Mouse (Mus musculus) urinary bladder, adult 2 months (tissue): ENCODE measurements around the gene Llph. TPM values are rescaled to one million over a fixed set of nuclear protein-coding genes. Genes with fewer than 3 reads are reported as not detected.
A peak's percentile ranks its signal among the peaks of the same experiment; 100 is the strongest.

Source experiments
- DNase-seq: peaks from one replicate; pipeline ENCODE4 v3.0.0; 2022; ENCODE audit warnings: low spot score
- polyA plus RNA-seq: library from polyadenylated mRNA; depleted of rRNA; stranded (reverse); fragments of >200 nt; gene quantifications from 2 replicates; pipeline ENCODE4 v1.2.3, GENCODE M21; 2012

Llph gene
- polyA plus RNA-seq, 1 experiment, result 59.8 TPM

DNA sequence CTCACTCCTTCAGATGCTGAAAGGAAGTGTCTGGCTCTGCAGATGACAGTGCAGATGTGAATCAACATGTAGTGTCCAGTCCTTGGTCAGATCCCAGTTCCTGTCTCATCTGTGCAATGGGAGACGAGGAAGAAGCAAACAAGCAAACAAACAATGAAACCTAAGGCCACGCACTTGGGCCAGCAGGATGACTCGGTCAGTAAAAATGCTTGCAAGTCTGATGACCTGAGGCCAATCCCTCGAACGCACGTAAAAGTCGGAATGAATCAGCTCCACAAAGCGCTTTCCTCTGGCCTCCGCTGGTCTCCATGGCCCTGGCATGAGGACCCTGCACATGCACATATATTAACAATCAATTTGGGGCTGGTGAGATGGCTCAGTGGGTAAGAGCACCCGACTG is 7.9 kb upstream of the Llph start:
- DNase-seq, result no peak

DNA sequence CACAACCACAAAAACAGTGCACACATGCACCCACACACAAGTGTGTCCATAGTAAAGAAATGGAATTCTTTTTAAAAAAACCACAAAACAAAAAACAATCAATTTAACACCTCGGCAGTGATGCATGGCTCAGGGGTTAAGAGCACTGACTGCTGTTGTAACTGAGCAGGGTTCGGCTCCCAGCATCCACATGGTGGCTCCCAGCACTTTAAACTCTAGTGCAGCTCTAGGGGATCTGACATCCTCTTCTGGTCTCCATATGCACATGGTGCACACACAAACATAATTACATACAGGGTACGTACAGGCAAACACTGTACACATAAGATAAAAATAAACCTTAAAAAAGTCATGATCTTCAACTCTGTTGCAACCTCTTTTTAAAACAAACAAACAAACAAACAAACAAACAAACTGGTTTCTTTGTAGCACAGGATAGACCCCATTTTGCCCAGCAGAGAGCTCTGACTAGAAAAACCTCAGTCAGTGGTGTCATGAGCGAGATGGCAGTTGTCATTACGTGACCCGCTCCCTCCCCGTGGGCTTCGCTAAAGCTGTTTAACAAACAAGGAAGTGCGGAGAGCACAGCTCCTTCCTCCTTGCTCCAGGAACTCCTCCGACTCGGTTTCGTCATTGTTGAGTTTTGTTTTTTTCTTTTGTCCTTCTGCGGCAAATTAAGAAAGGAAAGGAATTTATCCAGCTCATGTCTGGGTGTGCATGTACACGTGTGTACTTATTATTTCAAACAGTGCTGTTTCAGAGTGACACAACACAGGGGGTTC is 7.1 kb upstream of the Llph start:
- DNase-seq, result no peak

DNA sequence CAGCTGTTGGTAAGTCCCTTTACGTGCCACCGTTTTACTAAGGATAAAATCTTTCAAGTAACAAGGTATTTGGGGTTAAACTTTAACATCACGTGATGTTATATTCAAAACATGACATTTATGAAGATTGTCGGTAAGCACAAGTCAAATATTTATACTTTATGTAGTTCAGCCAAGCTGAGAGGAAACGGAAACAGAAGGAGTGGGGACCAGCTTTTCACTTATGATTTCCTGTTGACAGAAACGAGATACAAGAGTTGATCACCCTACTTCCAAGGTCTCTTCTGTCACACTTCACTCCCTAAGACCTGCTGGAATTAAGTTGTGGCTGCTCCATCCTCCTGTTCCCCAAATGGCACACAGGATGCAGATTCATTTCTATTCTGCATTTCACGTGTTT is 6.1 kb upstream of the Llph start:
- DNase-seq, result no peak

DNA sequence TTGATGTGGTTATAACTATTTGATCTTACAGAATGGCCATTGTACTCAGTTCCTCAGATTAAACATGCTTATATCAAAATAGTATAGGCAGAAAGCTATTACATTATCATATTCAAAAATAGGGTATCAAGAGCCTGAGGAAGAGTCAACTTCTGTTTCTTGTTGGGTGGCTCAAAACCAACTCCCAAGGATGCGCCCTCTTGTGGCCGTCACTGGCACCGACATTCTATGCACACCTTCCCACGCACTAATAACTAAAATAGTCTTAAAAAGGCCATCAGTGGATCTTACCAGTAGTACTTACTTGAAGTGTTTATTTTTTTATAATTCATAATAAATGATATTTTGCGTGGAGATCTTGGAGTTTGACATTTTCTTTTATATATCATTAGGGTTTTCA is 4.8 kb downstream of the Llph start:
- DNase-seq, result peak; percentile 31

DNA sequence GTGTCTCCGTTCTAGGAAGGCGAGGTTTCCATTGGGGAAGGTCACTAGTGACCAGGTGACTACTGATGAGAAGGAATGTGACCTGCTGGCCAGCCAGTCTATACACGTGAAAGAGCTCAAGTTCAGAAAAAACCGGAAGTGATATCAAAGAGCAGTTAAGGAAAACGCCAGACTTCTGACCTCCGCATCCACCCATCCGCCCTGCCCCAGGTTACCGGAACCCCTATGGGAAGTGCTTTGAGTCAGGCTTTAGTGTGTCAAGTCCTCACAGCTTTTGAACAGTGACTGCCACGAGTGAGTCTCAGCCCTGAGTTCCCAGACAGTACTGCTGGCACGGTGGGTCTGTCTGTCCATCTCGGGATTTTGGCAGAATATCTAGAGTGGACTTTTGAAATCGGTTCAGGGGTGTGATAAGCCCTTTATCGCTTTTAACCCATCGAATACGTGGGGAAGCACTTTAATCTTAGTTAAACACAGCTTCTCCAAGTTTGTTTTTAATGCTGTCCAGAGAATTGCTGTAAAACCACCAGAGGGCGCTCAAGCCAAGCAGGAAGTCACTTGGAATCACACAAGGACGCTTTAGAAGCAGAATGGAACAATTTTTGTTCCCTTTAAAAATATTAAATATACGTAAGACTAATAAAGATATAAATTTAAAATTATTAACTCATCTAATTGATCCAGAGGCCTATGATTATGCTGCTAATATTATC is 6.9 kb downstream of the Llph start:
- peak; percentile 22 for DNase-seq

DNA sequence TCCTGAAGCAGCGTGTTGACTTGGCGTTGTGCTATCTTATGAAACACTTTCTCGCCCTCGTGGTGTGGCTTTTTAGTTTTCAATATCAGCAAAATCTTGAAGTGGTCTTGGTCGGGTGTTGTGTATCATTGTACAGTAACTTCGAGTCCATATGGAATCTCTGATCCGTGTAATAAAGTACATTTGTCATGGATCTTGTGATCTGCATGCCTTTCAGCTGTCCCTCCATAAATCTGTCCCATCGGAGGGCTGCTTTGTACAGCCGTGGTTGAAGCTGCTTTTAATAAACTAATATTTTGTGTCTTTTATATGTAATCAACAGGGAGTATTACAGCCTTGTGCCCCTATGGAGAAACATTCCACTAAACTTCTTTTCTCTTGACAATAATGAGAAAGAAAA is 10.0 kb downstream of the Llph start:
- no peak for DNase-seq

DNA sequence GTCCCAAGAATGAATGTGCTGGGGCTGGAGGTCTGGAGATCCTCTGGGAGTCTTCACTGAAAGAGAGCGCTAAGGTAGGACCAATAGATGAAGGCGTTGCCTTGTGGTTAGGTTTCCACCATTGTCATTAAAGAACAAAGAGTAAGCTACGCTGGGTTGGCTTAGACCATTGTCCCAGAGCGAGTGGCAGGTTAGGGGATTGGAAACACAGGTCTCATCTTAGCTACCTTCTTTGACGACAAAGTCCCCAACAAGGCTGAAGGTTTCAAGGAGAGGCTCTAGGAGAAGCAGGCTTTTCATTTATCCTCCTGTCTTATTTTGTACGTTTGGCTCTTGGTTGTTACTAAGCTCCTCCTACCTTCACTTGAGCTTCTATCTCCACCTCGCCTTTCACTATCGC is 11.4 kb downstream of the Llph start:
- no peak for DNase-seq

DNA sequence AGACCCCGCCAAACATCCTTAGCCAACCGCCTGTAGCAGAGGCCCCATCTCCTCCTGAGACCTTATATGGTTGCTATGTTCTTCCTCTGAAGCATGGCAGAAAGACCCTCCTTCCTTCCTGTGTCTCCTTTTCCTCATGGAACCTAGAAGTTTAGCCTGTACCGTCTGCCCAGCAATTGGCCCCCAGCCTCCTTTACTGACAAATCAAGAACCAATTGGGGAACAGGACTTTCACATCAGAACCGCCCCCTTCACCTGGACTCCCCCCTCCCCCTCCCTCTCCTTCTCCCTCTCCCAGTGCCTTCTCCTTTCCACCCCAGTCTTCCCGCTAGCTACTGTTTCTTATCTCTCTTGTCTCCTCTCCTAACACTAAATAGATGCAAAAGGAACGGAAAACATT is 12.6 kb downstream of the Llph start:
- DNase-seq, result no peak

DNA sequence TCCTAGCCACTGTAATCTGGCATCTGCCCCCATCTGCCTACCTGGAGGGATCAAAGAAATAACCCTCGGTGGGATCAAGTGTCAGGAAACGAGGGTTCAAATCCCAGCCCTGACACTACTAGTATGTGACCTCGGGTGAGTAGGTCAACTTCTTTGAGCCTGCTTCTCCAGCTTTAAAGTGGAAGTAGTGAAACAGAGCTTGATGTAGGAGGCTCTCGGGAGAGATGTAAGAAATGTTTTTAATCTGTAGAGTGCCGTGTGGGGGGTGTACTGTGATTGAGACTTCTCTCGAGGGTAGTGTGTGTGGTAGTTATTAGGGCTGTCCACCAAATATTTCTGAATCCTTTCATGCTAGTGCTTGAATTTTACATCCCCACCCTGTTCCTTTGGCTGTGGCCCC is 15.6 kb downstream of the Llph start:
- no peak for DNase-seq

DNA sequence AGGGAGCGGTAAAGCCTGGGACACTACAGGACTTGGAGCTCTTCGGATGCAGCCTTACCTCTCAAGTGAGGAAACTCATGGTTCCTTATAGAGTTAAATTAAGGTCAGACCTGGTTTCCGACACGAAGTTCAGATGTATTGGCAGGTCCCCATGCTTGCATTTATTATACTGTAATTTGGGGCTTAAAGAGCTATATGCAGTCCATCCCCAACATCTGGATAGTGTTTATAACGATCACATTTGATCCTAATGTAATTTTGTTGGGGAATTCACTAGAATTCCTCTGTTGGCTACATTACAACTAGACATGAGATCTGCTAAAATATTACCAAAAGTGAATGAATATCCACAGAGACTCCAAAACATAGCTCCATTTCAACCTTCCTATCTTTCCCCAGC is 18.8 kb downstream of the Llph start:
- DNase-seq, result no peak

DNA sequence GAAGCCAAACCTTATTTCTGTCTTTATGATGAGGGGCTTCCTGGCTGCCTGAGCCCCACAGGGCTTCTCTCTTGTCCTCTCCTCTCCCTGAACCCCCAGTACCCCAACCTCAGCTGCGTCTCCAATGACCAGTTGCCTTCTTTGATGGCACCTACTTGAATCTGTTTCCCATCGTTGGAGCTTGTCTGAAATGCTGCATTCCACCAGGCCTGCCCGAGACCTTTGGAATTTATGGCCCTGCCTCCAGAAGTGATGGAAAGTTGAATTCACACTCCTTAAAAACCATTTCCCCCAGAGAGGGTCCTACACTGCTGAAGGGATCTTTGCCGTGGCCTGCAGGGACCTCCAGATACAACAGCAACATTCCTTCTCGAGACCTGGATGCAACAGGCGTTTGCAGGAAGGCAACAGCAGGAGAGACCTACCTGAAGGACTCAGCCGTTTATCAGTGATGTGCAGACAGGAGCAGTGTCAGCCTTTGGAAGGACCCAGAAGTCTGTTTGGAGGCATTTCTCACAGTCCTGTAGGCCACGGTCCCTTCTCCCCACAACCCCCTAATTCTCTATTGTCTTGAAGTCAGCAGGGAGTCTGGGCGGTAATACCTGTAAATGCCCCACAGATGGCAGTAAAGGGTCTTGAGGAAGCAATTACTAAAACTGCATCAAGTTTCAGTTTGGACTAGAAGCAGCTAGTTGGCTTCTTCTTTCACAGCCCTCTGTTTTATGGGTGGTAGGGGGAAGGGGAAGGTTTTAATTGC is 20.3 kb downstream of the Llph start:
- no peak for DNase-seq

DNA sequence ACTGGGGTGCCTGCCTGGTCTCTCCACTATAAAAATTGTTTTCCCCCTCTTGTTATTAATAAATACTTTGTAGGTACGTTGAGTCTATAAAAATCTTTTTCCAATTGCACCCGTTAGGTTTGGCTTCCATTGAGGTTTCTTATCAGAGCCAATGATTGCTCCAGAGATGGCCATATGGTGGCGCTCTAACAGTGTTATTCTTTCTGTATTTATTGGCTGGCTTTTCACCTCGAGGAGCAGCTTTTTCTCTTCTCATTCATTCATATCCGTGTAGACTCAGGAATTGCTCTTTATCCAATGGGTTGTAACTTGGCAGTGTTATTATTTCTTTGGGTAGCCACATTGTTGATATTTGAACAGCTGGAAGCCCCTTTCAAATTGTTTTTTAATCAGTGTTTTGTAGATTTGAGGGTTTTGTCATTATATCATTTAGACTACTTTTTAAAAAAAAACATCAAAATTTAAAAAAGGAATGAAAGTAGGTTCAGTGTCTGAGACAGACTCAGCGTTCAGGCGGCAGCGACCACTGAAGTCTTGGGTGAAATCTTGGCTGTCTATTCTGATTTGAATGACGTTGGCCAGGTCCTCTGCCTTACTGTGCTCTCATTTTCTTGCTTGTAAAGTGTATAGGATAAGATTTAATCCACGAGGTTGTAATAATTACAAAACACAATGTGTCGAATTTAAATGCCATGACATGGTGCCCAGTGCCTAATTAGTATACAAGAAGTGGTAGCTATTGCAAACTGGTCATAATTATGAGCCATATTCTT is 24.2 kb downstream of the Llph start:
- DNase-seq, result no peak

DNA sequence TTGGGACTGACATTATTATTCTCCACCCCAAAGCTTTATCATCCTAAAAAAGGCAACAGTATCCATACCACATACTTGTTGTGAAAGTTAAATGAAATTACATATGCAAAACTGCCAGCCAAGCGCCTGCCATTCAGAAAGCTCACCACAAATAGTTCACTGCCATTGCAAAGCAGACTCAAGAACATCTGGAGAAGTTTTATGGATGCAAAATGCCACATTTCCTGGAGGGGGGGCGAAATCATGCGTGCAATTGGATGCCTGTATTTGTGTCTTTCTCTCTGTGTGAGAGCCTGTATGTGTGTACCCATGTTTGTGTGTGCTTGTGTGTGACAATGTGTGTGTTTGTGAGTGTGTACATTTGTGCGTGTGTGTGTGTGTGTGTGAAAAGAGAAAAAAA is 24.9 kb downstream of the Llph start:
- no peak for DNase-seq

DNA sequence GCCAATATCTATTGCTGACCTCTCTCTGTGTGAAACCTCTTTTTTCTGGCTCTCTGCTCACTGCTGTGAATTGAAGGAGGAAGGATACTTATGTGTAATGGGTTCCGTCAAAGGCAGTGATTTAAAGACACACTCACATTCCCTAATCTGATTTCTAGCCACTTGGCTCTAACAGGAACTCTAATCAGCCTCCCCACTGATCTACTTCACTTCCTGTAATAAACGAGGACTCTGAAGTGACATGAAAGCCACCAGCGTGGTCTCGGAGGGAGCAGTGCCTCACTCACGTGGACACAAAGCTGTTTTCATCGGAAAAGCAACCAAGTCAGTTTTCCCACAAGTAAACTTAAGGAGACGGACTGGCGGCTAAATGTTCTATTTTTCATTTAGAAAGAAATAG is 25.9 kb downstream of the Llph start:
- DNase-seq, result no peak

DNA sequence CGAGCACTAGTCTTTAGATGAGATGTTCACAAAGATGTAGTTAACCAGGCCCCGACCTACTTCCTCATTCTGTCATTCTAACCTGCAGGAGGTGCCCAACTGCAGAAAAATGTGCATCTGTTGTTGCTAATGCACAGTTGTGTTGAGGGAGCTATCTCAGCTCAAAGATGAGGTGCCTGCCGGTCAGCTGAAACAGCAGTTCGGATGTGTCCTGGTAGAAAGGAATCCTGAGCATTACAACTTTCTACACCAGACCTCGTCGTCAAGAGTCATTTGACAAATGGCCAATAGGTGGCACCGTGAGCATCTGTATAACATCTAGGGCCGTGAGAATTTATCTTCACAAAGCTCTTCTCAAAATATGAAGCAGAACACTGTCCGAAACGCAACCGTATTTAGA is 30.4 kb downstream of the Llph start:
- no peak for DNase-seq

DNA sequence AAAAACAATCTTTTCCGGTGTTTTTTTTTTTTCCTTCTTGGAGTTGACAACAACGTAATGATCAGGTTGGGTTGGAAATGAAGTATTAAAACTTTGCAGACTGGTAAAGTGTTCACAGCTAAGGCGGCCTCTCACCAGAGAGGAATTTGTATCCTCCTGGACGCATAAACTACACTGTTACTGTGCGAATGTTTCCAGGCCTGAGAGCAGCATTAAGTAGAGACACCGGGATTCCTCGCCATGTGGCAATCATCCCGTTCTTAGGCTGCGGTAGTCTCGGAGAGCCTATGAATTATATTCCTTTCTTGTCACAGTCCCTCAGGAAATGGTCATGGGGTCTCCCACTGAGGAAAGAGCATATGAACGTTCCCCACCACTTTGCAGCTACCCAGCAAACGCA is 40.9 kb downstream of the Llph start:
- DNase-seq, result no peak

DNA sequence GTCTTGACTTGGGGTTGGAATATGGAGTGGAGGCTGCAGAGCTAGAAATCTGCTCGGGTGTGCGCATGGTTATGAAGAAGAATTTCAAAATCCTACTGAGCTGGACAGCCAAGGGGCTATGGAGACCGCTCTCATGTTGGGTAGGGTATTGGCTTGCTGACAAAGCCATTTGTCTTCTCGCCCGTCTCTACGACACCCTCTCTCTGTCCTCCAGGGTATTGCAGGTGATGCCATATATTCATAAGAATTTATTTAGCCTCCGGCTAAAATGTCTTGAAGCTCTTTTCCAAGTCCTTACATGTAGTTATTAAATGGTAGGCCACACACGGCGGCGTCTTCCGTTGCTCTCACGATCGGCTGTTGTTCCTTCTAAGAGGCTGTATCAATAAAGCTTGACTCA is 43.1 kb downstream of the Llph start:
- DNase-seq, result no peak

DNA sequence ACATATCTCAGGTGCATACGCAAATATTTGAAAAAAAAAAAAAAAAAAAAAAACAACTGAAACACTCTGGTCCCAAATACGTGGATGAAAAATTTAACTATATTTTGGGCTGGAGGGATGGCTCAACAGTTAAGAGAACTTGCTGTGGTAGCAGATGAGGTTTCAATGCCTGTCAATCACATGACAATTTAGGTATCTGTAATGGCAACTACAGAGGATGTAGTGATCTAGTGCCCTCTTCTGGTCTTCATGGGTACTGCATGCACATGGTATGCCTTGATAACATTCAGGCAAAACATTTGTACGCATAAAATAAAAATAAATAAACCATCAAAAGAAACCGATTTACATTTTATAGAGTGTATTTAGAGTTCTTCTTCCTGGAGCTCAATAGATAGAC is 43.9 kb downstream of the Llph start:
- no peak for DNase-seq

DNA sequence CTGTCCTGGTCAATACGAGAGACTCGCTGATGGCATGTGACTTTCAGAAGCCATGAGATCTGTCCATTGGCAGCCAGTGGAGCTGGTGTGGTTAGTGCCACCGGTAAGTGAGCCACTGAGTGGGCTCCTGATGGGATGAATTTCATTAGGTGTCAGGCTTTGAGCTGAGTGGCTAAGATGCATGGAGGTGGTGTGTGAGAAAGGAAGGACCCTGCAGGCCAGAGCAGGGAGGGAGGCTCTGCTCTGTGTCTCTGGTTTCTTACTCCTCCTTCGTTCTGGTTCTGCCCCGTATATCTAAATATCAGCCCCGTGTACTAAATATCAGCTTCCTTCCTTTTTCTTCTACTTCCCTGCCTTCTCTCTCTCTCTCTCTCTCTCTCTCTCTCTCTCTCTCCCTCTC is 44.4 kb downstream of the Llph start:
- DNase-seq, result no peak

DNA sequence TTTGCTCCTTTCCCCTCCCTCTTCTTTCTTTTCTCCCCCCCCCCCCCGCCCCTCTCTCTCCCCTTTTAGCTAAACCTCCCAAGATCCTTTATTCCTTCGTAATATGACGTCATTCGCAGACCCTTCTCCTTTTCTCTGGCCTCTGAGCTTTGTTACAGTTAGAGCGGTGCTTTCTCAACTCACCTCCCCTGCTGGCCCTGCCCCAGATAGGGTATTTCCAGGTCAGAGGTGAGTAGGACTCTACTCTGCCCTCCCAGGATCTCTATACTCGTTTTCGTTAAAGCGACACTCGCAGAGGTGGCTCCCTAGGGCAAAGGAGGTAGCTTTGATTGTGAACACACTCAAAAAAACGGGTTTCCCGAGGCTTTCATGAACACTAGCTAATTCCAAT is 45.0 kb downstream of the Llph start:
- no peak for DNase-seq

DNA sequence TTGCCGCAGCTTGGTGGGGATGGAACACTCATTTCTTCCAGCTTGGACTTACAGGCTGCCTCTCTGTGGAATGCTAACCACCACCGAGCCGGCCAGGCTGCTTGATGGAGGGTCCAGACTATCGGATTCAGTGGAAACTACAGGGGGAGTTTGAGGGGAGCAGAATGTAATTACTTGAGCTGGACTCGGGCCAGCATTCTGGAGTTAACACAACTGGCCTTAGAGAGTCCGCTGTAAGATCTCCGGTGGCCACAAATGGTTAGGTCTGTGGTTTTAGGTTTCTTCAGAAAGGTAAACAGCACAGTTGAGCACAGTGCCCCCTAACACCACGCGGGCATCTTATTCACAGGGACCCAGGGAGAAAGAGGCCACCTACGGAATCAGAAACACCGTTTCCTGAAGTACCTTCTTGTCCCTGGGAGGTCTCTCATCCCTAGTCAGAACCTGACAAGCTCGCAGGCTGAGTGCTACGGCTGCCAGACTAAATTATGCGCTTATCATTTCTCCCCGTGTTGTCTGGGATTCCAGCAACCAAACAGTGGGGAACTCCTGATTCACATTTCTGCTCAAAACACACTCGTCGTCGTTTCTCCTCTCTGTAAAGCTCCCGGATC is 45.5 kb downstream of the Llph start:
- no peak for DNase-seq

DNA sequence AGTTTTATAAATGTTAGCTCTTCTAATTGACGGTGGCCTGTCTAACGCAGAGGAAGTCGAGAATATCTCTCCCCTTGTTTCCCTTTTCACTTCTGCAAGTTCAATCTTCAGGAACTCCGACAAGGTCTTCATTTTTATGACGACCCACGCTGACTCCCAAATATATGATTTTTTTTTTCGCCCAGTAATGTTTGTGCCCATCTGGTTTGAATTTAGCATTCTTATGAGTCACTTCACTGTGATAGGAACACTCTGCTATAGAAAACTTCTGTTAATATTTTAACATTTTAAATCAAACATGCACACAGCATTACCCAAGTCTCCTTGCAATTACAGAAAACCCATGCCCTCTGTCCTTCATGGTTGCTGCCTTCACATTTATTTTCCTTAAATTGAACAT is 46.5 kb downstream of the Llph start:
- DNase-seq, result no peak
